Mouse (Mus musculus) intestine, postnatal 0 days (tissue): ENCODE measurements around the gene Pde1a. TPM values are rescaled to one million over a fixed set of nuclear protein-coding genes. Genes with fewer than 3 reads are reported as not detected.

Experiments
- ATAC-seq: fragments of 200-750 bp; cut with Nextera tagmentation; 2 replicates; pipeline ENCODE4 v1.8.0; 2017; ENCODE audit warnings: mild to moderate bottlenecking, moderate TSS enrichment, moderate library complexity
- H3K27ac ChIP-seq: fragments of 300-500 bp; sonication (generic); 2 replicates; pipeline ENCODE4 v1.5.1; 2014; ENCODE audit warnings: mild to moderate bottlenecking, low read depth, low read length, moderate library complexity
- H3K27me3 ChIP-seq: fragments of 300-500 bp; sonication (generic); replicated peaks from 2 replicates; pipeline ENCODE4 v1.6.1; 2014; ENCODE audit warnings: low read length, mixed read lengths; ENCODE audit not compliant: control insufficient read depth, insufficient read depth
- H3K36me3 ChIP-seq: fragments of 300-500 bp; sonication (generic); 2 replicates; pipeline ENCODE4 v1.6.1; 2014; ENCODE audit warnings: mild to moderate bottlenecking, moderate library complexity; ENCODE audit not compliant: control insufficient read depth, insufficient read depth
- H3K4me1 ChIP-seq: fragments of 300-500 bp; sonication (generic); replicated peaks from 2 replicates; pipeline ENCODE4 v1.6.1; 2014; ENCODE audit warnings: antibody characterized with exemption, low read length, mixed read lengths; ENCODE audit not compliant: control insufficient read depth, insufficient read depth
- H3K4me2 ChIP-seq: fragments of 300-500 bp; sonication (generic); replicated peaks from 2 replicates; pipeline ENCODE4 v1.6.1; 2014; ENCODE audit warnings: low read depth, mild to moderate bottlenecking, moderate library complexity
- H3K4me3 ChIP-seq: fragments of 300-500 bp; sonication (generic); 2 replicates; pipeline ENCODE4 v1.5.1; 2014; ENCODE audit warnings: low read depth, low read length
- H3K9ac ChIP-seq: fragments of 300-500 bp; sonication (generic); 2 replicates; pipeline ENCODE4 v1.6.1; 2014; ENCODE audit warnings: mild to moderate bottlenecking, low read depth, low read length
- H3K9me3 ChIP-seq: fragments of 300-500 bp; sonication (generic); 2 replicates; pipeline ENCODE4 v1.6.1; 2016; ENCODE audit warnings: mixed run types; ENCODE audit not compliant: control insufficient read depth
- CTCF ChIP-seq: sonication (generic); IDR thresholded peaks from 2 replicates; pipeline ENCODE4 v1.5.1; 2016; ENCODE audit warnings: low read depth, mild to moderate bottlenecking, control low read depth, antibody characterized with exemption, moderate library complexity
- WGBS: fragments of 180-500 bp; shearing (Covaris S2); extraction: QIAGEN DNeasy Blood & Tissue Kit; methylation state at CpG from one replicate; pipeline ENCODE4 v1.1.7; 2014; 5-methylcytosine and 5-hydroxymethylcytosine counted together
- polyA plus RNA-seq: library from polyadenylated mRNA; unstranded; fragments of >200 nt; fragmentation: Nextera tagmentation; extraction: Ambion mirVana; gene quantifications from 2 replicates; pipeline ENCODE4 v1.2.1, GENCODE M21; 2015

The Pde1a gene
- polyA plus RNA-seq, 1 experiment from 2014 or later, result 14.5 TPM

GRCm38 (mm10) chr2:79998460-79998859, 130.8 kb downstream of the Pde1a start:
- no peaks in the 10 kb centered on the region for H3K9me3 ChIP-seq
- ATAC-seq, result no peak
- H3K36me3 ChIP-seq, result no peaks in the 10 kb centered on the region
- no peak overlapping the region for H3K4me3 ChIP-seq
- no peak overlapping the region for H3K27ac ChIP-seq
- no peaks in the 10 kb centered on the region for H3K27me3 ChIP-seq
- no peak overlapping the region for H3K4me2 ChIP-seq
- H3K9ac ChIP-seq, result no peak overlapping the region
- WGBS, result 70% methylated on average over 2 of the region's 2 CpGs
- no peak for TF ChIP-seq CTCF
- H3K4me1 ChIP-seq, result no peaks in the 10 kb centered on the region

GRCm38 (mm10) chr2:79991642-79992041, 137.6 kb downstream of the Pde1a start:
- no peaks in the 10 kb centered on the region for H3K27me3 ChIP-seq
- no peak for ATAC-seq
- H3K4me1 ChIP-seq, result no peaks in the 10 kb centered on the region
- no peaks in the 10 kb centered on the region for H3K36me3 ChIP-seq
- no peaks in the 10 kb centered on the region for H3K9me3 ChIP-seq
- H3K9ac ChIP-seq, result no peak overlapping the region
- H3K27ac ChIP-seq, result no peak overlapping the region
- WGBS, result 44% methylated on average over 6 of the region's 6 CpGs
- no peak for TF ChIP-seq CTCF
- H3K4me3 ChIP-seq, result no peak overlapping the region
- H3K4me2 ChIP-seq, result no peak overlapping the region

- no peak overlapping the region for H3K9ac ChIP-seq
- no peaks in the 10 kb centered on the region for H3K9me3 ChIP-seq
- no peaks in the 10 kb centered on the region for H3K27me3 ChIP-seq
- H3K4me3 ChIP-seq, result no peak overlapping the region
- no peak overlapping the region for H3K27ac ChIP-seq
- no peak for TF ChIP-seq CTCF
- H3K36me3 ChIP-seq, result no peaks in the 10 kb centered on the region
- no peak for ATAC-seq
- no peak overlapping the region for H3K4me2 ChIP-seq
- no peaks in the 10 kb centered on the region for H3K4me1 ChIP-seq
- 62% methylated on average over 4 of the region's 4 CpGs for WGBS
Measured at GRCm38 (mm10) chr2:79983778-79984177, 145.5 kb downstream of the Pde1a start.

- H3K36me3 ChIP-seq, result no peaks in the 10 kb centered on the region
- no peak for ATAC-seq
- no peaks in the 10 kb centered on the region for H3K9me3 ChIP-seq
- H3K9ac ChIP-seq, result no peak overlapping the region
- WGBS, result 54% methylated on average over 9 of the region's 9 CpGs
- no peak overlapping the region for H3K27ac ChIP-seq
- TF ChIP-seq CTCF, result no peak
- H3K27me3 ChIP-seq, result no peaks in the 10 kb centered on the region
- H3K4me1 ChIP-seq, result no peaks in the 10 kb centered on the region
- no peak overlapping the region for H3K4me2 ChIP-seq
- no peak overlapping the region for H3K4me3 ChIP-seq
Measured at GRCm38 (mm10) chr2:79983222-79983632, 146.0 kb downstream of the Pde1a start.

GRCm38 (mm10) chr2:79981781-79982180, 147.5 kb downstream of the Pde1a start:
- no peak overlapping the region for H3K4me3 ChIP-seq
- no peak for ATAC-seq
- H3K9me3 ChIP-seq, result no peaks in the 10 kb centered on the region
- H3K27ac ChIP-seq, result no peak overlapping the region
- no peak overlapping the region for H3K9ac ChIP-seq
- H3K4me1 ChIP-seq, result no peaks in the 10 kb centered on the region
- 94% methylated on average over 3 of the region's 3 CpGs for WGBS
- no peaks in the 10 kb centered on the region for H3K36me3 ChIP-seq
- TF ChIP-seq CTCF, result no peak
- no peaks in the 10 kb centered on the region for H3K27me3 ChIP-seq
- no peak overlapping the region for H3K4me2 ChIP-seq

- Histone ChIP-seq H3K36me3 (no peaks in the 10 kb centered on the region), H3K27me3 (no peaks in the 10 kb centered on the region), H3K4me1 (no peaks in the 10 kb centered on the region), H3K9ac (no peak overlapping the region), H3K4me3 (no peak overlapping the region), H3K9me3 (no peaks in the 10 kb centered on the region), H3K27ac (no peak overlapping the region), H3K4me2 (no peak overlapping the region)
- ATAC-seq, result no peak
- 86% methylated on average over 1 of the region's 1 CpGs for WGBS
- TF ChIP-seq CTCF, result no peak
Measured at GRCm38 (mm10) chr2:79978992-79979391, 150.3 kb downstream of the Pde1a start.

GRCm38 (mm10) chr2:79977259-79977658, 152.0 kb downstream of the Pde1a start:
- TF ChIP-seq CTCF, result no peak
- WGBS, result 63% methylated on average over 5 of the region's 5 CpGs
- Histone ChIP-seq H3K9me3 (no peaks in the 10 kb centered on the region), H3K27ac (no peak overlapping the region), H3K36me3 (no peaks in the 10 kb centered on the region), H3K27me3 (no peaks in the 10 kb centered on the region), H3K4me3 (no peak overlapping the region), H3K4me2 (no peak overlapping the region), H3K4me1 (no peaks in the 10 kb centered on the region), H3K9ac (no peak overlapping the region)
- ATAC-seq, result no peak
